Mouse (Mus musculus) stomach, embryonic 14.5 days (tissue): ENCODE results near the gene Gm10300. TPM values are rescaled to one million over a fixed set of nuclear protein-coding genes. Genes with fewer than 3 reads are reported as not detected.
A peak's percentile ranks its signal among the peaks of the same experiment; 100 is the strongest.

ENCODE experiments used
- ATAC-seq: fragments of 200-750 bp; cut with Nextera tagmentation; 2 replicates; pipeline ENCODE4 v1.8.0; 2017; ENCODE audit warnings: low read depth, moderate TSS enrichment; ENCODE audit not compliant: insufficient number of reproducible peaks, insufficient read depth, low FRiP score
- H3K27ac ChIP-seq: fragments of 300-500 bp; sonication (generic); 2 replicates; pipeline ENCODE4 v1.5.1; 2014; ENCODE audit warnings: mild to moderate bottlenecking, low read length, moderate library complexity, mixed read lengths
- H3K27me3 ChIP-seq: fragments of 300-500 bp; sonication (generic); 2 replicates; pipeline ENCODE4 v1.6.1; 2014; ENCODE audit warnings: low read length, control low read depth, mixed read lengths; ENCODE audit not compliant: control insufficient read depth, insufficient read depth
- H3K36me3 ChIP-seq: fragments of 300-500 bp; sonication (generic); 2 replicates; pipeline ENCODE4 v1.6.1; 2014; ENCODE audit warnings: mild to moderate bottlenecking, control low read depth, low read length, moderate library complexity, mixed read lengths; ENCODE audit not compliant: control insufficient read depth, insufficient read depth
- H3K4me1 ChIP-seq: fragments of 300-500 bp; sonication (generic); 2 replicates; pipeline ENCODE4 v1.6.1; 2014; ENCODE audit warnings: low read length, control low read depth, mixed read lengths; ENCODE audit not compliant: control insufficient read depth, insufficient read depth
- H3K4me2 ChIP-seq: fragments of 300-500 bp; sonication (generic); replicated peaks from 2 replicates; pipeline ENCODE4 v1.6.1; 2014; ENCODE audit warnings: low read depth, low read length, control low read depth
- H3K4me3 ChIP-seq: fragments of 300-500 bp; sonication (generic); 2 replicates; pipeline ENCODE4 v1.5.1; 2014; ENCODE audit warnings: low read depth, low read length, control low read depth
- H3K9ac ChIP-seq: fragments of 300-500 bp; sonication (generic); replicated peaks from 2 replicates; pipeline ENCODE4 v1.6.1; 2014; ENCODE audit warnings: low read depth, mild to moderate bottlenecking, control low read depth, low read length, moderate library complexity, mixed read lengths
- H3K9me3 ChIP-seq: fragments of 300-500 bp; sonication (generic); 2 replicates; pipeline ENCODE4 v1.6.1; 2016; ENCODE audit warnings: low read depth, low read length, control low read depth; ENCODE audit not compliant: control insufficient read depth
- WGBS: fragments of 180-500 bp; shearing (Covaris S2); extraction: QIAGEN DNeasy Blood & Tissue Kit; methylation state at CpG from one replicate; pipeline ENCODE4 v1.1.7; 2014; 5-methylcytosine and 5-hydroxymethylcytosine counted together
- polyA plus RNA-seq: library from polyadenylated mRNA; unstranded; fragments of >200 nt; fragmentation: Nextera tagmentation; extraction: Ambion mirVana; gene quantifications from 2 replicates; pipeline ENCODE4 v1.2.1, GENCODE M21; 2014

Gene Gm10300
- polyA plus RNA-seq, 1 experiment from 2014 or later: 0.27 TPM

- no peaks in the 10 kb centered on the region for H3K4me1 ChIP-seq
- H3K27ac ChIP-seq: no peak overlapping the region
- no peaks in the 10 kb centered on the region for H3K9me3 ChIP-seq
- ATAC-seq: no peak
- no peak overlapping the region for H3K4me2 ChIP-seq
- no peaks in the 10 kb centered on the region for H3K27me3 ChIP-seq
- no peak overlapping the region for H3K4me3 ChIP-seq
- H3K9ac ChIP-seq: no peak overlapping the region
- no peaks in the 10 kb centered on the region for H3K36me3 ChIP-seq
- 84% methylated on average over 3 of the region's 3 CpGs for WGBS
Measured at GRCm38 (mm10) chr4:132072156-132072555, 2.3 kb upstream of the Gm10300 start.

- no peaks in the 10 kb centered on the region for H3K4me1 ChIP-seq
- H3K9me3 ChIP-seq: no peaks in the 10 kb centered on the region
- WGBS: 79% methylated on average over 6 of the region's 6 CpGs
- no peaks in the 10 kb centered on the region for H3K27me3 ChIP-seq
- H3K9ac ChIP-seq: no peak overlapping the region
- no peaks in the 10 kb centered on the region for H3K36me3 ChIP-seq
- no peak overlapping the region for H3K4me2 ChIP-seq
- H3K27ac ChIP-seq: no peak overlapping the region
- no peak overlapping the region for H3K4me3 ChIP-seq
- ATAC-seq: no peak
Measured at GRCm38 (mm10) chr4:132072946-132073345, 1.6 kb upstream of the Gm10300 start.

- Histone ChIP-seq H3K27ac (peak within 1 kb of the TSS; percentile 39; the same call in 1 of the 2 replicates), H3K9ac (peak within 1 kb of the TSS; percentile 50), H3K4me3 (peak within 1 kb of the TSS; percentile 54), H3K4me2 (peak within 1 kb of the TSS; percentile 89), H3K4me1 (0 out of 2 replicates have a peak, but pooled peaks cover 2% of the 10 kb centered on the region), H3K36me3 (no peaks in the 10 kb centered on the region), H3K27me3 (no peaks in the 10 kb centered on the region), H3K9me3 (no peaks in the 10 kb centered on the region)
- peak; percentile 93 for ATAC-seq
- 2% methylated on average over 46 of the region's 47 CpGs for WGBS
Measured at GRCm38 (mm10) chr4:132074933-132075769, 654 bp downstream of the Gm10300 start, which contains the start of gene Epb41. Gene Epb41, minus strand, starts transcription at chr4:132075321.

GRCm38 (mm10) chr4:132075796-132076195 lies 1.3 kb downstream of the Gm10300 start:
- H3K36me3 ChIP-seq: no peaks in the 10 kb centered on the region
- 0 out of 2 replicates have a peak, but pooled peaks cover 2% of the 10 kb centered on the region for H3K4me1 ChIP-seq
- H3K4me3 ChIP-seq: no peak overlapping the region
- H3K27me3 ChIP-seq: no peaks in the 10 kb centered on the region
- ATAC-seq: no peak
- 74% methylated on average over 1 of the region's 1 CpGs for WGBS
- H3K4me2 ChIP-seq: peak overlapping the region; percentile 89
- H3K27ac ChIP-seq: peak overlapping the region; percentile 34; the same call in 1 of the 2 replicates
- H3K9ac ChIP-seq: no peak overlapping the region
- no peaks in the 10 kb centered on the region for H3K9me3 ChIP-seq

GRCm38 (mm10) chr4:132076480-132077405 lies 2.2 kb downstream of the Gm10300 start:
- peak overlapping the region; percentile 4; the same call in 1 of the 2 replicates for H3K4me2 ChIP-seq
- WGBS: 33% methylated on average over 20 of the region's 20 CpGs
- H3K9ac ChIP-seq: no peak overlapping the region
- no peaks in the 10 kb centered on the region for H3K36me3 ChIP-seq
- ATAC-seq: peak; percentile 58; the same call in 1 of the 2 replicates
- H3K27ac ChIP-seq: peak overlapping the region; percentile 58; the same call in 1 of the 2 replicates
- H3K4me3 ChIP-seq: no peak overlapping the region
- H3K4me1 ChIP-seq: 0 out of 2 replicates have a peak, but pooled peaks cover 2% of the 10 kb centered on the region
- H3K27me3 ChIP-seq: no peaks in the 10 kb centered on the region
- no peaks in the 10 kb centered on the region for H3K9me3 ChIP-seq

- Histone ChIP-seq H3K27ac (peak overlapping the region; percentile 58; the same call in 1 of the 2 replicates), H3K4me2 (no peak overlapping the region), H3K27me3 (no peaks in the 10 kb centered on the region), H3K36me3 (no peaks in the 10 kb centered on the region), H3K9me3 (no peaks in the 10 kb centered on the region), H3K9ac (no peak overlapping the region), H3K4me3 (no peak overlapping the region), H3K4me1 (0 out of 2 replicates have a peak, but pooled peaks cover 2% of the 10 kb centered on the region)
- ATAC-seq: no peak
- WGBS: 59% methylated on average over 7 of the region's 7 CpGs
Measured at GRCm38 (mm10) chr4:132077445-132077844, 2.9 kb downstream of the Gm10300 start.

GRCm38 (mm10) chr4:132078296-132078714 lies 3.8 kb downstream of the Gm10300 start:
- Histone ChIP-seq H3K27ac (no peak overlapping the region), H3K9ac (no peak overlapping the region), H3K4me2 (no peak overlapping the region), H3K36me3 (no peaks in the 10 kb centered on the region), H3K27me3 (no peaks in the 10 kb centered on the region), H3K4me3 (no peak overlapping the region), H3K9me3 (no peaks in the 10 kb centered on the region), H3K4me1 (0 out of 2 replicates have a peak, but pooled peaks cover 2% of the 10 kb centered on the region)
- no peak for ATAC-seq
- WGBS: 66% methylated on average over 7 of the region's 7 CpGs
